Mouse (Mus musculus): ENCODE results near the gene Myo1e.

- TF ChIP-seq CTCF (IDR thresholded peaks at IDR 0.05; ENCODE audit: extremely low read depth, insufficient read depth, low read length) (no peak), POLR2A (IDR thresholded peaks at IDR 0.05; ENCODE audit: extremely low read depth, insufficient read depth, low read length) (no peak)
Observed at GRCm38 (mm10) chr9:70300705-70301104, 93.6 kb downstream of the Myo1e start.
